Mouse (Mus musculus): ENCODE measurements at regions not wholly inside any gene's neighbourhood (a gene's known extent, or its start where the extent isn't known, plus 50 kb on each side); places are given as distances from the start of the nearest gene placed in this dataset.

- TF ChIP-seq POLR2A (IDR thresholded peaks at IDR 0.05; ENCODE audit: borderline replicate concordance, extremely low read depth, low read depth, low read length), result no peak
- no peak for TF ChIP-seq CTCF (IDR thresholded peaks at IDR 0.05; ENCODE audit: insufficient read depth, low read length)
Measured at GRCm38 (mm10) chr12:32693678-32694077, 125.7 kb upstream of the Nampt start.

Measured in lung, adult 2 months (tissue).